Mouse (Mus musculus) kidney, postnatal 0 days (tissue): ENCODE measurements around the gene Mtg2. TPM values are rescaled to one million over a fixed set of nuclear protein-coding genes. Genes with fewer than 3 reads are reported as not detected.

Source experiments
- ATAC-seq: fragments of 200-750 bp; cut with Nextera tagmentation; replicated peaks from 2 replicates; pipeline ENCODE4 v1.8.0; 2017; ENCODE audit warnings: low read depth, moderate number of reproducible peaks, moderate TSS enrichment, moderate library complexity; ENCODE audit not compliant: low FRiP score
- DNase-seq: peaks from one replicate; pipeline ENCODE4 v3.0.0-alpha.2; 2016; ENCODE audit warnings: low spot score
- H3K27ac ChIP-seq: fragments of 300-500 bp; sonication (generic); 2 replicates; pipeline ENCODE4 v1.5.1; 2014; ENCODE audit warnings: mild to moderate bottlenecking
- H3K27me3 ChIP-seq: fragments of 300-500 bp; sonication (generic); 2 replicates; pipeline ENCODE4 v1.6.1; 2014; ENCODE audit warnings: low read length, mixed read lengths; ENCODE audit not compliant: insufficient read depth
- H3K36me3 ChIP-seq: fragments of 300-500 bp; sonication (generic); 2 replicates; pipeline ENCODE4 v1.6.1; 2014; ENCODE audit warnings: low read length, mixed read lengths; ENCODE audit not compliant: insufficient read depth
- H3K4me1 ChIP-seq: fragments of 300-500 bp; sonication (generic); replicated peaks from 2 replicates; pipeline ENCODE4 v1.6.1; 2014; ENCODE audit warnings: antibody characterized with exemption, low read length, mixed read lengths; ENCODE audit not compliant: insufficient read depth
- H3K4me2 ChIP-seq: fragments of 300-500 bp; sonication (generic); 2 replicates; pipeline ENCODE4 v1.6.1; 2014; ENCODE audit warnings: mild to moderate bottlenecking, low read length, moderate library complexity, mixed read lengths
- H3K4me3 ChIP-seq: fragments of 300-500 bp; sonication (generic); replicated peaks from 2 replicates; pipeline ENCODE4 v1.5.1; 2014; ENCODE audit warnings: low read depth, low read length
- H3K9ac ChIP-seq: fragments of 300-500 bp; sonication (generic); 2 replicates; pipeline ENCODE4 v1.6.1; 2014; ENCODE audit warnings: low read depth, low read length
- H3K9me3 ChIP-seq: fragments of 300-500 bp; sonication (generic); replicated peaks from 2 replicates; pipeline ENCODE4 v1.6.1; 2016; ENCODE audit warnings: low read length, inconsistent platforms, mixed read lengths
- CTCF ChIP-seq: IDR thresholded peaks from 2 replicates; pipeline ENCODE4 v1.5.1; 2016; ENCODE audit warnings: antibody characterized with exemption, low read depth, mild to moderate bottlenecking, moderate library complexity
- whole genome bisulfite sequencing: fragments of 180-500 bp; shearing (Covaris S2); extraction: QIAGEN DNeasy Blood & Tissue Kit; methylation state at CpG from one replicate; pipeline ENCODE4 v1.1.7; 2014; 5-methylcytosine and 5-hydroxymethylcytosine counted together
- polyA plus RNA-seq: library from polyadenylated mRNA; unstranded; fragments of >200 nt; fragmentation: Nextera tagmentation; extraction: Ambion mirVana; gene quantifications from 2 replicates; pipeline ENCODE4 v1.2.1, GENCODE M21; 2015

Mtg2 gene
- polyA plus RNA-seq, 1 experiment from 2014 or later, result 18.6 TPM

DNA sequence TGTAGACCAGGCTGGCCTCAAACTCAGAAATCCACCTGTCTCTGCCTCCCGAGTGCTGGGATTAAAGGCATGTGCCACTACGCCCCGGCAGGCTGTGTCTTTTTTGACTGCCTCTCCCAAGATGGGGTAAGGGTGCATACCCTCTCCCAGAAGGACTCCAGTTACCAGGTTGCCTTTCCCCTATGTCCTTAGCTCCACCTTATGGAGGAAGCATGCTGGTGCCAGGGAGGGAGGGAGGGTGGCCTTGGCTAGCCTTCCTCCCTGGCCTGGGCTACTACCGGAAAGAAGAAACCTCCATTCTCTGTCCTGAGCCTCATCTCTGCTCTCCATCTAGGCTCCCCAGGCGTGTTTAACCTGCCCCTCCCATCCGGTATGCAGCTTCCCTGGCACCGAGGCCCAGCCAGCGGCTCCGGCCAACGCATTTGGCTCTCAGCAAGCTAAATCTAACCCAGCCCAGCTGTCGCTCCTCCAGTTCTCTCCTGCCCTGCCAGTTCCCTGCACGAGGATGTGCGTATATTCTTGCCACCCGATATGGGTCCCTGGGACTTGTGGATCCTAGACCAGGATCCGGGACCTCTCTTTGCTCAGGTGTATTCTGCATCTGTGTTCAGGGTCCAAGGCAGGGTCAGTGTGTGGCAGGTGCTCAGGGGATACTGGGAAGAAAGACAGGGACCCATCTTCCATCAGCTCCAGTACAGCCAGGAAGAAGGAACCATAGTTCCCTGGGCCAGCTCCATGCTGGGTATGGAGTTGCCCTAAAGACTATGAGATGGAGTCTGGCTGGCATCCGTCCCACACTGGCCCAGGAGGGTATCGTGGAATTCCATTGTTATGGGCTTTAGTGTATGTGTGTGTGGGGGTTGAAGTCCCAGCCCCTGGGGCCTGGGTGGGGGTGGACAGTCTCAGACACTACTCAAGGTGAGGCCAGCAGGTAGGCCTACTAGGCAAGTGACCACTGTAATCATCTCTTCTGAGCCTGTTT lies 43.8 kb downstream of the Mtg2 start:
- Histone ChIP-seq H3K27me3 (no peaks in the 10 kb centered on the region), H3K27ac (no peak overlapping the region), H3K9me3 (no peaks in the 10 kb centered on the region), H3K9ac (no peak overlapping the region), H3K36me3 (no peaks in the 10 kb centered on the region), H3K4me3 (no peak overlapping the region), H3K4me1 (peaks cover 15% of the 10 kb centered on the region), H3K4me2 (no peak overlapping the region)
- DNase-seq (no peak), ATAC-seq (no peak)
- 56% methylated on average over 17 of the region's 17 CpGs for WGBS
- peak; percentile 42; the same call in 1 of the 2 replicates for TF ChIP-seq CTCF

DNA sequence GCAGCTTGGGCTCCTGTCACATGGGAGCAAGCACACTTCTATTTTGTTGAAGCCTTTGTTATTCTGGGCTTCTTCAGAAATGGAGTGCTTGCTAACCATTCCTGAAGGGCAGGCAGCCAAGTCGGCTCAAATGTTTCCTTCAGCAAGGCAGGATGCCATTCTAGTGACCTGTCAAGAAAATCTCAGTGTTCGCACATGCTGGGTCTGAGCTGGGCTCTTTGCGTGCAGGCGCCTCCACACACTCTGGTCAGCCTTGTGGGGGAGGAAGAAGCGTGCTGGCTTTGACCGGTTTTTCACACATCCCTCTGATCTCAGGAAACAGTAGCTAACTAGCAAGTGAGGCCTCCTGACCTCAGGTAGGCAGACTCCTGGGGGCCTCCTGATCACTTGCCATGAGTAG lies 44.9 kb downstream of the Mtg2 start:
- DNase-seq, result peak; percentile 57
- peaks cover 20% of the 10 kb centered on the region for H3K4me1 ChIP-seq

DNA sequence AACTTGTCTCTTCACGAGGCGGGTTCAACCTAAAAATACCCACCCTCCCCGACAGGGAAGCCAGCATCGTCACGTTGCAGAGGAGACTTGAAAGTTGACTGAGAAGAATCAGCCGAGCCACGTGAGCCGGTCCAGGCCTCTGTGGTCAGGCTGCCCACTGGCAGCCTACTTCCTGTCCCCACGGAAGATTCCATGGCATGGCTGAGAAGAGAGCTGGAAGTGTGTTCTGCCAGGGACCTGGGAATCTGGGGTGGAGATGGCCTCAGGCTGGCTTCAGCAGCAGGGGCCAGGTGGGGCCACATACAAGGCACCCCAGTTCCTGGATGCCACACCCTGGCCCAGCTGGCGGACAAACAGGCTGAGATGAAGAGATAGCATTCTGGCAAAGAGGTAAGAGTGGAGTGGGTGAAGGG lies 45.7 kb downstream of the Mtg2 start:
- no peak overlapping the region for H3K4me2 ChIP-seq
- no peak overlapping the region for H3K27ac ChIP-seq
- no peaks in the 10 kb centered on the region for H3K36me3 ChIP-seq
- no peak overlapping the region for H3K4me3 ChIP-seq
- 63% methylated on average over 10 of the region's 10 CpGs for WGBS
- no peaks in the 10 kb centered on the region for H3K27me3 ChIP-seq
- TF ChIP-seq CTCF, result no peak
- no peak for DNase-seq
- no peak for ATAC-seq
- no peaks in the 10 kb centered on the region for H3K9me3 ChIP-seq
- H3K4me1 ChIP-seq, result peaks cover 20% of the 10 kb centered on the region
- H3K9ac ChIP-seq, result no peak overlapping the region

More for the DNA sequence above, 44.9 kb downstream of the Mtg2 start:
- Histone ChIP-seq H3K9me3 (no peaks in the 10 kb centered on the region), H3K4me3 (no peak overlapping the region), H3K27ac (no peak overlapping the region), H3K27me3 (no peaks in the 10 kb centered on the region), H3K4me2 (no peak overlapping the region), H3K36me3 (no peaks in the 10 kb centered on the region), H3K9ac (no peak overlapping the region)
- ATAC-seq, result no peak
- 8% methylated on average over 6 of the region's 6 CpGs for WGBS
- no peak for TF ChIP-seq CTCF

DNA sequence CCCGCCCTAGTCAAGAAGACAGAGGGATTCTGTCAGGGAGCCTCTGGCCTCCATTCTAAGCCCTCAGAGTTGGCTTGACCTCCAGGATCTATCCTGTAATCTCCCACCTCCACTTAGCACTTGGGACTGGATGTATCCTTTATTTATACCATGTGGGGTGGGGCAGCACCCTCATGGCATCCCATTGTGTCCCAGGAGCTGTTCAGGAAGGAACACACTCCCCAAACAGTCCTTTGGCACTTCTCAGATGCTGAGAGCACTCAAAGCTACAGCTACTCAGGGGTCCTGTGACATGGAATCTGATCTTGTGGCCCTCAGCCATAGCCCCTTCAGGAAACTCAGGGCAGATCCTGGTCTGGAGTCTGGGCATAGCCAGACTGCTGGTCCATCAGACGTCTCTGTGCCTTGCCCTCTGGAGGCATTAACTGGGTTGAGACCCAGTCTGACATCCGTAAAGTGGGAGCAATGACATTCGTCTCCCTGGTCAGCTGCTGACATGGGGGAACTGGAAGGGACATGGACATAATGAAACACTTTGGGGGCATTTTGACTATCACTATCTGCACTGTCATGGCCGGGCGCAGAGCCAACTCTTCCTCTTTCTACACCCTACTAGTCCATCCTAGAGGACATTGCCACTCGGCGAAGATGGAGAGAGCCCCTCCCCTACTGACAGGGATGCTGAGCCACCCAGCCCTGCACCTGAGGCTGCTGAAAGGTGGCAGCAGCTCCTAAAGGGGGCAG lies 46.5 kb downstream of the Mtg2 start:
- no peak for TF ChIP-seq CTCF
- Histone ChIP-seq H3K9ac (no peak overlapping the region), H3K27ac (no peak overlapping the region), H3K27me3 (no peaks in the 10 kb centered on the region), H3K9me3 (no peaks in the 10 kb centered on the region), H3K4me2 (no peak overlapping the region), H3K4me3 (no peak overlapping the region), H3K36me3 (no peaks in the 10 kb centered on the region), H3K4me1 (peaks cover 20% of the 10 kb centered on the region)
- 70% methylated on average over 8 of the region's 8 CpGs for WGBS
- ATAC-seq, result no peak
- DNase-seq, result no peak

DNA sequence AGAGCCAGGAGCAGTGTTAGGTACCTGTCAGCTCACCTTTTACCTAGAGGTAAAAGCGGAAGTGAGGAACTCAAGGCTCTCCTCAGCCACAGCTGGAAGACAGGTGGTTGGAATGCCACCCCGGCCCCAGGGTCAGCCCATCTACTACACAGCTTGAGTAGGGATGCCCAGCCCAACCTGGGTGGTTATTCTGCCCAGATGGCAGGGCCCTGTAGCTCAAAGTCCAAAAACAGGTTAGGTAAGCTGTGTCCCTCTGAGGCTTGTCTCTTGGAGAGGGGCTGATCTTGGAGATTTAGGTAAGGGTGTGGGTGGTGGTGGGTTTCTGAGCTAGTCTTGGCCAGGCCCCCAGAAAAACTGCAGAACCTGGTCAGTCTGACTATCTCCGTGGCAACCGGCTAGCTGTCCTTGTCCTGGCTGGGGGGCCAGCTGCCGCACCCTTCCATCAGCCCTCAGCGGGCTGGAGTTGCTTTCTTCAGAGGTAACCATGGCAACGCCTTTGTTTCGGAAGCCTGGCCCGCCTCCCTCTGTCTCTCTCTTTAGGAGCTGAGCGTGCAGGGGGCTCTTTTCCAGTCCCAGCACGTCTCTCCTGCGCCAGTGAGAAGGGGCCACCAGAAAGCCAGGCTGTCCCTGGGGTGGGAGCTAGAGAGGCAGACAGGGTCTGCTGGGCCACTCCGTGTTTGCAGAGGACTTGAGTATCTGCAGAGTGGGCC lies 47.3 kb downstream of the Mtg2 start:
- WGBS, result 11% methylated on average over 13 of the region's 13 CpGs
- Histone ChIP-seq H3K27ac (no peak overlapping the region), H3K9me3 (no peaks in the 10 kb centered on the region), H3K4me3 (no peak overlapping the region), H3K9ac (0 out of 2 replicates have a peak overlapping the region, but pooled peaks have one; percentile 13), H3K4me1 (peaks cover 20% of the 10 kb centered on the region), H3K4me2 (no peak overlapping the region), H3K36me3 (no peaks in the 10 kb centered on the region), H3K27me3 (no peaks in the 10 kb centered on the region)
- ATAC-seq (no peak), DNase-seq (peak; percentile 42)
- no peak for TF ChIP-seq CTCF
